Mouse (Mus musculus): ENCODE results near the gene Neto2.

Gene Neto2

GRCm38 (mm10) chr8:85603203-85603895 lies 97.4 kb downstream of the Neto2 start:
- DNase-seq (ENCODE audit: low spot score in 2 of 2), result no peak

DNA sequence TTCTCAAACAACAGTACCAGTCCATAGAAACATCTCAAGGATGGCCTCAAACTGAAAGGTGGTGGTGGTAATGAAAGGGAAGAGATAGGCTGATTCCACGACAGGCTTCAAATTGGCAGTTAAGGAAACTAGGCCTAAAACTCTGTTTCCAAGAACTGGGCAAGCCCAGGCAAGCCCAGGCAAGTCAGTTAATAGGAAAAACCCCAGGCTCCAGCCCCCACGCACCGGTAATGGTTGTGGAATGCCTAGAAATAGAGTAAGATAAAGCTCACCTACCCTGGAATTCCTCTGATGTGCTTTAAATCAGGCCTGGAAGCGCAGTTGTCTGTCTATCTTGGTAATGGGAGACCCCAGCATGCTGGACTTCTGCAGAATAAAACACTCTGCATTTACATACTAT lies 98.0 kb downstream of the Neto2 start:
- DNase-seq (ENCODE audit: low spot score in 2 of 2), result no peak

GRCm38 (mm10) chr8:85601741-85602140 lies 99.0 kb downstream of the Neto2 start:
- DNase-seq (ENCODE audit: low spot score in 2 of 2), result no peak

GRCm38 (mm10) chr8:85597413-85598191 lies 103.1 kb downstream of the Neto2 start:
- no peak for DNase-seq (ENCODE audit: low spot score in 2 of 2)

DNA sequence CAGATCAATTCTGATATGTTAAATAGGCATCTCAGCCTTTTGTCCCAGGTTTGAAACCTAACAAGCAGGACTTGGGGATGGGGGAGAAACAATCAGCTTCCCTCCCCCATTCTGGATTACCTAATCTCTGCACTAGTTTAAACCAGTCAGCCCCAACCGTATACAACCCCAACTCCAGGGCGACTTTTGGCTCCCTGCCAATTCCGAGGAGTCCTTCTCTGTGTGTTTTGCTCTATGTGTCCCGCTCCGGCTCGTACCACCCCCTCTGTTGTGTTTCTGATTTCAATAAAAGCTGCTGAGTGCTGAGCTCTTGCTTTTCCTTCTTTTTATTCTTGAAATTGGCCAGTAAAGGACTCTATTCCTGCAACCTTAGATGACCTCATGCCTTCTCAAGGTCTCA lies 105.3 kb downstream of the Neto2 start:
- DNase-seq (ENCODE audit: low spot score in 2 of 2), result no peak

- no peak for DNase-seq (ENCODE audit: low spot score in 2 of 2)
These were observed 105.7 kb downstream of the Neto2 start for GRCm38 (mm10) chr8:85594983-85595382.

DNA sequence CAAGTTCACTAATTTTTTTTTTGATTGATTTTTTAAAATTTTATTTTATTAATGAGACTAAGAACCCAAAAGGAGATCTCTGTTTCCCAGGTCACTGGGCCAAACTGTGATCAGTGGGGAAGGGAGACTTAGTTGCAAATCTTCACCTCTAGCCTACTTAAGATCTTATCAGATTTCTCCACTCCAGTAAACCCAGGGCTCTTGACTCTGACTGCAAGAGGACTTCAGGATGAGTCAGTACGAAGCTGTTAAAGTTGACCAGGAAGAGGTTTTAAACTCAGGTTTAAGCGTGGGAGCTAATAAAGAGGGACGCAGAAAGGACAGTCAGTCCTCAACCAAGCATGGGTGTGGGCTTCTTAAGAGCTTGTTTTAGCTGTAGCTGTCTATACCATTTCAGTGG lies 107.4 kb downstream of the Neto2 start:
- DNase-seq (ENCODE audit: low spot score in 2 of 2), result no peak

GRCm38 (mm10) chr8:85591532-85591931 lies 109.2 kb downstream of the Neto2 start:
- DNase-seq (ENCODE audit: low spot score in 2 of 2), result no peak

- DNase-seq (ENCODE audit: low spot score in 2 of 2), result no peak
These were observed 110.5 kb downstream of the Neto2 start for GRCm38 (mm10) chr8:85590258-85590657.

GRCm38 (mm10) chr8:85588596-85588995 lies 112.1 kb downstream of the Neto2 start:
- no peak for DNase-seq (ENCODE audit: low spot score in 2 of 2)

Data from spleen, postnatal 36 days (tissue).